Mouse (Mus musculus) ovary, postnatal 14 days (tissue): Measurements from ENCODE around the gene Amn1.

Source experiments
- DNase-seq: peaks from one replicate; pipeline ENCODE4 v3.0.0; 2022; ENCODE audit warnings: low spot score

Gene Amn1

DNA sequence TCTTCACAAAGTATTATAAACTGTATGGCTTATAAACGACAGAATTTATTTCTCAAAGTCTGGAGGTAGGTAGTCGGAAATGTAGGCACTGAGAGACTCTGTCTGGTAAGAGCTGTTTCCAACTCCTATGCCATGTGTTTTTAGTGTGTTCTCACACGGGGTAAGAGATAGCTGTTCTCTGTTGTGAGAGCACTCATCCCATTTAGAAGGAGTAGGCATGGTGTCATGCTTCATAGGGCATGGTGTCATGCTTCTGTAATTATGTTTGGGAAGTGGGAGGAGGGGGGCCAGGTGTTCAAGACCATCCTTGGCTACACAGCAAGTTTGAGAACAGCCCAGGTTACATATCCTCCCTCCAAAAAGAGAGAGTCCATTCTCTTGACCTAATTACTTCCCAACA is 80.9 kb downstream of the Amn1 start:
- no peak for DNase-seq
